Mouse (Mus musculus): Measurements from ENCODE around the gene Prss50. TPM values are rescaled to one million over a fixed set of nuclear protein-coding genes. Genes with fewer than 3 reads are reported as not detected.

The Prss50 gene
- polyA plus RNA-seq, 1 experiment from 2014 or later = 0.24 TPM

- WGBS = 15% methylated on average over 12 of the region's 12 CpGs
- Histone ChIP-seq H3K27ac (ENCODE audit: low read depth, low read length) (0 out of 2 replicates have a peak within 1 kb of the TSS, but pooled peaks have one; percentile 14), H3K27me3 (ENCODE audit: control insufficient read depth, insufficient read depth, low read length) (peaks cover 9% of the 10 kb centered on the region)
These were observed 21.6 kb downstream of the Prss50 start, which contains the start of gene Als2cl for GRCm38 (mm10) chr9:110879191-110879920. Gene Als2cl, plus strand, starts transcription at chr9:110879870.

GRCm38 (mm10) chr9:110879998-110880561 lies 22.3 kb downstream of the Prss50 start, which contains the start of gene Tmie:
Gene Tmie, minus strand, starts transcription at chr9:110880113.
- H3K9ac ChIP-seq (ENCODE audit: low read depth, low read length) = peak within 1 kb of the TSS; percentile 32
- H3K4me1 ChIP-seq (ENCODE audit: control insufficient read depth, insufficient read depth, low read length) = peaks cover 7% of the 10 kb centered on the region; the same call in 1 of the 2 replicates
- H3K36me3 ChIP-seq (ENCODE audit: control insufficient read depth, insufficient read depth, low read length) = no peaks in the 10 kb centered on the region
- under 1% methylated on average over 48 of the region's 57 CpGs for WGBS
- H3K4me3 ChIP-seq (ENCODE audit: low read length) = peak within 1 kb of the TSS; percentile 45
- no peaks in the 10 kb centered on the region for H3K9me3 ChIP-seq (ENCODE audit: control insufficient read depth, low read length)
- peak; percentile 76 for ATAC-seq (ENCODE audit: low FRiP score, low TSS enrichment)
- H3K4me2 ChIP-seq (replicated peaks; ENCODE audit: low read depth, low read length) = peak within 1 kb of the TSS; percentile 88
- 0 out of 2 replicates have a peak within 1 kb of the TSS, but pooled peaks have one; percentile 14 for H3K27ac ChIP-seq (ENCODE audit: low read depth, low read length)
- H3K27me3 ChIP-seq (ENCODE audit: control insufficient read depth, insufficient read depth, low read length) = peaks cover 7% of the 10 kb centered on the region

More at GRCm38 (mm10) chr9:110879191-110879920, 21.6 kb downstream of the Prss50 start, which contains the start of gene Als2cl:
- Histone ChIP-seq H3K4me3 (ENCODE audit: low read length) (peak within 1 kb of the TSS; percentile 45), H3K36me3 (ENCODE audit: control insufficient read depth, insufficient read depth, low read length) (no peaks in the 10 kb centered on the region), H3K4me2 (replicated peaks; ENCODE audit: low read depth, low read length) (peak within 1 kb of the TSS; percentile 88), H3K9ac (ENCODE audit: low read depth, low read length) (peak within 1 kb of the TSS; percentile 32), H3K4me1 (ENCODE audit: control insufficient read depth, insufficient read depth, low read length) (peaks cover 14% of the 10 kb centered on the region; the same call in 1 of the 2 replicates), H3K9me3 (ENCODE audit: control insufficient read depth, low read length) (no peaks in the 10 kb centered on the region)
- peak; percentile 7; the same call in 1 of the 2 replicates for ATAC-seq (ENCODE audit: low FRiP score, low TSS enrichment)

DNA sequence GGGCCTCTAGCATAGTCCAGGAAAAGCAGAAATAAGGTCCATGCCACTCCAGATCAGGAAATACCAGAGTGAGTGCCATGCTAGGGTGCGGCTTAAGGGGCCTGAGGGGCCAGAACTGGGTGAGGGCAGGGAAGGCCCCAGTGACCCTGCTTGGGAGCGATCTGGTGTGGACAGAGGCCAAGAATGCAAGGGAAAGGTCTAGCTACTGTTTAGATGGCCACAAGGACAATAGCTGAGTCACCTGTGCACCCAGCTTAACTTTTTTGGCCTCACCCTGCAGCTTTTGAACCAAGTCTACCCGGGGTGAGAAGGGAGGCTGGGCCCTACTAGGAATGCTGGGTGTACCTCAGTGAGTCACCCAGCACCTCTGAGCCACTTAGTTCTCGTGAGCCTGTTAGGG lies 23.0 kb downstream of the Prss50 start:
- Histone ChIP-seq H3K4me2 (replicated peaks; ENCODE audit: low read depth, low read length) (peak overlapping the region; percentile 88), H3K36me3 (ENCODE audit: control insufficient read depth, insufficient read depth, low read length) (no peaks in the 10 kb centered on the region), H3K4me1 (ENCODE audit: control insufficient read depth, insufficient read depth, low read length) (0 out of 2 replicates have a peak, but pooled peaks cover 3% of the 10 kb centered on the region), H3K4me3 (ENCODE audit: low read length) (peak overlapping the region; percentile 45), H3K27ac (ENCODE audit: low read depth, low read length) (0 out of 2 replicates have a peak overlapping the region, but pooled peaks have one; percentile 14), H3K9me3 (ENCODE audit: control insufficient read depth, low read length) (no peaks in the 10 kb centered on the region), H3K9ac (ENCODE audit: low read depth, low read length) (peak overlapping the region; percentile 32; the same call in 1 of the 2 replicates), H3K27me3 (ENCODE audit: control insufficient read depth, insufficient read depth, low read length) (peaks cover 7% of the 10 kb centered on the region)
- 65% methylated on average over 4 of the region's 4 CpGs for WGBS
- peak; percentile 5; the same call in 1 of the 2 replicates for ATAC-seq (ENCODE audit: low FRiP score, low TSS enrichment)

DNA sequence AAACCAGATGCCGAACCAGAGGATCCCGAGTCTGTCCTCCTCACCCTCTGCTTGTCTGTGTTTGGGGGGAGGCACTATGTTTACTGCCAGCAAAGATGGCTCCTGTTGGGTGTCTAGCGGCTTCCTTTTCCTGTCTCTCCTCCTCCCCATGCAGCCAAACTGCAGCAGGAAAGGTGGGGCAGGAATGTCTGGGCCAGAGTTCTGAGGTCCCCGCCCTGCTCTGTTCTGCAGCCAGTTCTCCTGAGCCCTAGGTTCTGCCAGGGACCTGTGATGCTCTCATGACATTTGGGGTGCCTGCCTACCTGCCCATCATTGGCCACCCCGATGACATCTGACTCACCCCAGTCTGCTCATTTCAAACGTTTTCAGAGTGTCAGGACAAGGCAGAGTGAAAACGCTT lies 24.2 kb downstream of the Prss50 start:
- Histone ChIP-seq H3K9ac (ENCODE audit: low read depth, low read length) (no peak overlapping the region), H3K27me3 (ENCODE audit: control insufficient read depth, insufficient read depth, low read length) (peaks cover 7% of the 10 kb centered on the region), H3K36me3 (ENCODE audit: control insufficient read depth, insufficient read depth, low read length) (no peaks in the 10 kb centered on the region), H3K4me1 (ENCODE audit: control insufficient read depth, insufficient read depth, low read length) (0 out of 2 replicates have a peak, but pooled peaks cover 3% of the 10 kb centered on the region), H3K27ac (ENCODE audit: low read depth, low read length) (no peak overlapping the region), H3K9me3 (ENCODE audit: control insufficient read depth, low read length) (no peaks in the 10 kb centered on the region), H3K4me2 (replicated peaks; ENCODE audit: low read depth, low read length) (no peak overlapping the region), H3K4me3 (ENCODE audit: low read length) (no peak overlapping the region)
- 73% methylated on average over 7 of the region's 7 CpGs for WGBS
- no peak for ATAC-seq (ENCODE audit: low FRiP score, low TSS enrichment)

- Histone ChIP-seq H3K9me3 (ENCODE audit: control insufficient read depth, low read length) (no peaks in the 10 kb centered on the region), H3K4me3 (ENCODE audit: low read length) (no peak overlapping the region), H3K27me3 (ENCODE audit: control insufficient read depth, insufficient read depth, low read length) (no peaks in the 10 kb centered on the region), H3K27ac (ENCODE audit: low read depth, low read length) (no peak overlapping the region), H3K9ac (ENCODE audit: low read depth, low read length) (no peak overlapping the region), H3K36me3 (ENCODE audit: control insufficient read depth, insufficient read depth, low read length) (no peaks in the 10 kb centered on the region), H3K4me2 (replicated peaks; ENCODE audit: low read depth, low read length) (no peak overlapping the region), H3K4me1 (ENCODE audit: control insufficient read depth, insufficient read depth, low read length) (peaks cover 11% of the 10 kb centered on the region; the same call in 1 of the 2 replicates)
- no peak for ATAC-seq (ENCODE audit: low FRiP score, low TSS enrichment)
- 65% methylated on average over 9 of the region's 9 CpGs for WGBS
These were observed 29.9 kb downstream of the Prss50 start for GRCm38 (mm10) chr9:110887388-110888303.

GRCm38 (mm10) chr9:110888935-110889334 lies 31.2 kb downstream of the Prss50 start:
- ATAC-seq (ENCODE audit: low FRiP score, low TSS enrichment) = no peak
- H3K4me1 ChIP-seq (ENCODE audit: control insufficient read depth, insufficient read depth, low read length) = peaks cover 11% of the 10 kb centered on the region; the same call in 1 of the 2 replicates
- H3K9me3 ChIP-seq (ENCODE audit: control insufficient read depth, low read length) = no peaks in the 10 kb centered on the region
- H3K4me3 ChIP-seq (ENCODE audit: low read length) = no peak overlapping the region
- H3K27me3 ChIP-seq (ENCODE audit: control insufficient read depth, insufficient read depth, low read length) = no peaks in the 10 kb centered on the region
- H3K4me2 ChIP-seq (replicated peaks; ENCODE audit: low read depth, low read length) = no peak overlapping the region
- WGBS = 95% methylated on average over 14 of the region's 14 CpGs
- no peaks in the 10 kb centered on the region for H3K36me3 ChIP-seq (ENCODE audit: control insufficient read depth, insufficient read depth, low read length)
- no peak overlapping the region for H3K9ac ChIP-seq (ENCODE audit: low read depth, low read length)
- H3K27ac ChIP-seq (ENCODE audit: low read depth, low read length) = no peak overlapping the region

GRCm38 (mm10) chr9:110890026-110890783 lies 32.4 kb downstream of the Prss50 start:
- H3K4me2 ChIP-seq (replicated peaks; ENCODE audit: low read depth, low read length) = no peak overlapping the region; the same call in 1 of the 2 replicates

More at GRCm38 (mm10) chr9:110890026-110890783, 32.4 kb downstream of the Prss50 start:
- WGBS = 12% methylated on average over 20 of the region's 21 CpGs
- Histone ChIP-seq H3K4me3 (ENCODE audit: low read length) (no peak overlapping the region), H3K4me1 (ENCODE audit: control insufficient read depth, insufficient read depth, low read length) (peaks cover 11% of the 10 kb centered on the region; the same call in 1 of the 2 replicates), H3K36me3 (ENCODE audit: control insufficient read depth, insufficient read depth, low read length) (no peaks in the 10 kb centered on the region), H3K27me3 (ENCODE audit: control insufficient read depth, insufficient read depth, low read length) (no peaks in the 10 kb centered on the region), H3K27ac (ENCODE audit: low read depth, low read length) (no peak overlapping the region), H3K9ac (ENCODE audit: low read depth, low read length) (0 out of 2 replicates have a peak overlapping the region, but pooled peaks have one; percentile 31), H3K9me3 (ENCODE audit: control insufficient read depth, low read length) (no peaks in the 10 kb centered on the region)
- no peak for ATAC-seq (ENCODE audit: low FRiP score, low TSS enrichment)
